Mouse (Mus musculus) adipocyte (in vitro differentiated cells): ENCODE results near the gene Slc18a2.

Source experiments
- DNase-seq: peaks from one replicate; pipeline ENCODE4 v3.0.0-alpha.2; 2016; ENCODE audit warnings: low spot score

The Slc18a2 gene

DNA sequence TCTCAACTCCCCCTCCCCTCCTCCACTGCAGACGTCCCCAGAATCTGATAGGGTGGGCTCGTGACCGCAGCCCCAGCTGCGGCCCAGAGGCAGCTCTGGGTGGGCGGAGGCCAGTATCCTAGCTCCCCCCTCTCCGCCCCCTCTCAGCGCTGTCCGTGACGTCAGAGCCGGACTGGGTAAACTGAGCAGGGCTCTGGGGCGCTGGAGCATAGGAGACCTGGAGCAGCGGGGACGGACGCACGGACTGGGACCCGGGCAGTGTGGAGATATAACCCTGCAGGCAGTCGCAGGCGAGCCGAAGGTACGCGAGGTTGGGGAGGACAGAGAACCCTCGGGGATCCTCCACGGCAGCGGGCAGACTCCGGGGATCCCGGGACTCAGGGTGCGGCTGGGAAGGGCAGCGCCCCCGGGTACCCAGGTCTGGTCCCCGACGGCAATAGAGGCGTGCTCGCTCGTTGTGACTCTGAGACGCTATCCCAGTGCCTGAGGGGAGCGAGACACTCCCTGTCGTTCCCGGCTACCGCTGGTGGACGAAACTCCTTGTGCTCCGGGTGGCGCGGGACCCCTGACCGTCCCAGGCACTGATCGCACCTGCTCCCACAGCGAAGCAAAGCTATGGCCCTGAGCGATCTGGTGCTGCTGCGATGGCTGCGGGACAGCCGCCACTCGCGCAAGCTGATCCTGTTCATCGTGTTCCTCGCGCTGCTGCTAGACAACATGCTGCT, at the start of gene Slc18a2:
TSS of gene Slc18a2 (plus strand) at position 179 of the 725 bp plus-strand sequence.
- DNase-seq = no peak

DNA sequence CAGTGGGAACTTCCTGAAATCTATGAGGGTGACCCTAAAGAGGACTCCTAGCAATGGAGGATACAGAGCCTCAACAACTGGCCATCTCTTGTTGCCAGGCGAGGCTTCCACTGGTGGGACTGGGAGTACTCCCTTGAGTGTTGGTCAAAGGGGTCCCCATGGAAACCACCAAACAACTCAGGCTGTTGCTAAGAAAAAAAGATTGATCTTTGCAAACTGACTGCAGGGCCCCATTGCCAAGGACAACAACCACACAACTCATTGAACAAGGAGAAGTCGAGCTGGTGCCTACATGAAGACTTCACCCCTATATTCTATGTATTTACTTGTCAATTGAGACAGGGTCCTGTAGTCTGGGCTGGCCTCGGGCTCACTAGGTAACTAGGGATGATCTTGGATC, 43.8 kb upstream of the Slc18a2 start:
- DNase-seq = no peak

DNA sequence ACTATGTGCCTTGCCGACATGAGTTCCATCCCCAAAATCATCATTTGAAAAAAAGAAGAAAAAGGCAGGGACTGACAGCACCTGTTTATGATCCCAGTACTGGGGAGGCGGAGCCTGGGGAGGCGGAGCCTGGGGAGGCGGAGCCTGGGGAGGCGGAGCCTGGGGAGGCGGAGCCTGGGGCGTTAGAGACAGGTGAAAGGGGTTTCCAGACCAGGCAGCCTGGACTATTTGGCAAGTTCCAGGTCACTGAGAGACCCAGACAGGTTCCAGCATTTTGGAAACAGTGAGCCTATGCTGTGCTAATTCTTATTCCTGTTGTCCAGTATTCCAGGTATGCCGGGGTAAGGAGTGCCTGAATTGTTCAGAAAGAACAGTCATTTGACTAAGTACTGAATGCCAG, 41.7 kb upstream of the Slc18a2 start, which contains the start of gene Kcnk18:
TSS of gene Kcnk18 (plus strand) at position 224 of the 400 bp plus-strand sequence.
- no peak for DNase-seq

DNA sequence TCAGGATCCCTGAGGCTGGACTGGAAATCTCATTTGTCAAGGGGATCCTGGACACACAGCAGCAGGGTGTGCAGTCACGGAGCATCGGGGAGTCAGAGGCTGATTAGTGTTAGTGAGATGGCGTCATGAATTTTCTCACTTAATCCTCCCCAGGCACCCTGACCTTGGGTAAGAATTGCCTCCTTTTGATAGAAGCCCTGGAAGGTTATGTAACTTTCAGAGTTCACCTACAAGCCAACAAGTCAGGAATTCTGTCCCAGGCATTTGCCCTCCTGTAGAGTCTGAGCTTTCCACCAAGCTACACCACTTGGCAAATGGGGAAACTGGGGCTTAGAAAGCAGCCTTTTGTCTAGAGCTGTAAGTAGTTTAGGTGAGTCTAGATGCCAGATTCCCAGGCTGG, 39.6 kb upstream of the Slc18a2 start:
- no peak for DNase-seq

DNA sequence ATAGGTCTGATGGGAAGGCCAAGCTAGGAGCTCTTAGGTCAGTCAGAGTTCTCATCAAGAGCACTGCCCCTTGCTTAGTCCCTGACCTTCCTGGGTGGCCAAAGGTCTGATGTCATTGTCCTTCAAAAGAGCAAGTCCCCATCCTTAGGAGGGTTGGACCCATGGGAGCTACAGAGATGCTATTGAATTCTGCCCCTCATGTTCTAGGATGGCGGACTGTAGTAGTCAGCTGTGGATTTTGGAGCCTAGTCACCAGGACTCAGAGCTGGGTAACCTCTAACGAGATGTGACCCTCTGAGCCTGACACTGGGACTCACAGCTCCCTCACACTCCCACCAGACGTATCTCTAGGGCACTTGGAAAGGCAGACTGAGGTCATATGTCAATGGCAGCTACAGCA, 32.3 kb upstream of the Slc18a2 start:
- no peak for DNase-seq

DNA sequence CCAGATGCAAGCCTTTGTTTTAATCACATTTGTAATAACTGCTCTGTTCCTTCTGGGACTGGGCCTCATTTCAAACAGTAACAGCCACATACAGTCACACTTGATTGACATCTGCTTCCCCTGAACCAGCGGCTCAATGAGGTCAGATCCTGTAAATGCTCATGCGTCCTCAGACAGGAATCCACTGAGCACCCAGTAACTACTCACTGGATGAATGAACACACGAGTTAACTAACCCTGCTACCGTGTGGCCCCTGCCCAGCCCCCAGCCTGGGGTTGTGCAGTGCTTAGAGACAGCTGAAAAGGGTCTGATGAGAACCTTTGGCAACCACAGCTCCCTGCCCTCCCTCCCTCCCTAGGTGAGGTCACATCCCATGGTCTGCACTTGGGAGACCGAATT, 27.9 kb upstream of the Slc18a2 start:
- DNase-seq = no peak

DNA sequence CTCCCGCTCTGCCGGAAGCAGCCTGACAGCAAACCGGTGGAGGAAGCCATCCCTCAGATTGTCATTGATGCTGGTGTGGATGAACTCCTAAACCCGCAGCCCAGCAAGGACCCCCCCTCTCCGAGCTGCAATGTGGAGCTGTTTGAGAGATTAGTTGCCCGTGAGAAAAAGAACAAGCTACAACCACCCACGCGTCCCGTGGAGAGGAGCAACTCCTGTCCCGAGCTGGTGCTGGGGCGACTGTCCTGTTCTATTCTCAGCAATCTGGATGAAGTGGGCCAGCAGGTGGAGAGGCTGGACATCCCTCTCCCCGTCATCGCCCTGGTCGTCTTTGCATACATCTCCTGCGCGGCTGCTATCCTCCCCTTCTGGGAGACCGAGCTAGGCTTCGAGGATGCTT, 25.7 kb upstream of the Slc18a2 start:
- DNase-seq = no peak

DNA sequence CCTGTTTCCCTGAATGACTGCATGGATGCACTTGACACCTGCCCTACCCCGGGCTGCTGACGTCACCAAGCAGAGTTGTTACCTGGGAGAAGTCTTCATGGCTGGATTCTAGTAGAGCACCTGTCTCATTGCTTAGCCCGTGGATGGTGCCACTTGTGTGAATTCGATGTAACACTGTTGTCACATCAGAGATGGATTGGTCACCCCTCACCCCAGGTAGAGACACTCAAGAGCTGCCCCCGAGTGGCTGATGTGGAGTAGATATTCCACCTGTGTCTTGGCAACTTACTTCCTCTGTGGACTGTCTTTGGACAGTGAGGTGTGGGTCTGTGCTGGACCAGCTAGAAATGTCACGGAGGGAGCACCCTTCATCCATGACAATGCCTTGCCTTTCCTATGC, 24.6 kb upstream of the Slc18a2 start:
- no peak for DNase-seq

DNA sequence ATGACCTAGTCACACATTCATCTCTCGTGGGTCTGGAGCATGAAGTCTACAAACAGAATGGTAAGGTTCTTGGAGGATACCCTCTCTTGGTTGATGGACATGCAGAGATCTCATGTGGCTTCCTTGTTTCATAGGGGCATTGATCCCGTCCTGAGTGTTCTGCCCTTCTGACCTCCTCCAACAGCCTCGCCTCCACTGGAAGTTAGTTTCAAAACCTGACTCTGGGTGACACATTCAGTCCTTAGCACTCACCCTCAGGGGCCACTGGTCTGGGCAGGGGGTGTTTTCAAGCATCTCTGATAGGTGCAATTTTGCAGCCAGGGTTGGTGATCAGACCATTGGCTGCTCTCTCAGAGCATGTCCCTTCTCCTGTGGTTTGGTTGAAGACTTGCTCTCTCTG, 22.1 kb upstream of the Slc18a2 start:
- DNase-seq = no peak

DNA sequence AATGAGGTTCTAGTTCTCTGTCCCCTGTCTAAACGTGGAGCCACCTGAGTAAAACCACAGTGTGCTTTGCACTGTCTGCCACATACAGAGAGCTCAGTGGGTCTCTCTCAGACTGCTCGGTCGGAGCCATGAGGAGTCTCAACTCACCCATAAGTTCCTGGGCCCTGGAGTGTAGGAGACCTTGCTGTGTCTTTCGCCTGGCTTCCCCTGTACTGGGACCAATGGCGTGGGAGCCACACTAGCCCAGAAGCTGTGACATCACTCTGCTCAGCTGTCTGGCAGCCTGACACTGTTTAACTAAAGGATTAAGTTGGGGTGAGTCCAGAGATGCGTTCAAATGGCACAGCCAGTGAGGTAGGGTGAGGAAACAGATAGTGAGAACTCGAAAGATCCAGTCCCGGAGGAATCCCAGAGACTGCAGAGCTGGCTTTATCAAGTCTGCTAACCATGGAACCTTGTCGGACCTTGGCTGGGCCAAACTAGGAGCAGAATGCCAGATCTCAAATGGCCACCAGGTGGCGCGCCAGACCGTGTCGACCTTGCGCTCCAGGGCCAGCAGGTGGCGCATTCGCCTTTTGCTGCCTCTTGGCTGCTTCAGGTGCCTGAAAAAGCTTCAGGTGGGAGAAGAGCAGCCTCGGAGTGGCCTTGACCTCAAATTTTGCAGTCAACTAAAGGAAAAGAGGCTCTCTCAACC, 21.4 kb upstream of the Slc18a2 start:
- DNase-seq = peak; percentile 86

DNA sequence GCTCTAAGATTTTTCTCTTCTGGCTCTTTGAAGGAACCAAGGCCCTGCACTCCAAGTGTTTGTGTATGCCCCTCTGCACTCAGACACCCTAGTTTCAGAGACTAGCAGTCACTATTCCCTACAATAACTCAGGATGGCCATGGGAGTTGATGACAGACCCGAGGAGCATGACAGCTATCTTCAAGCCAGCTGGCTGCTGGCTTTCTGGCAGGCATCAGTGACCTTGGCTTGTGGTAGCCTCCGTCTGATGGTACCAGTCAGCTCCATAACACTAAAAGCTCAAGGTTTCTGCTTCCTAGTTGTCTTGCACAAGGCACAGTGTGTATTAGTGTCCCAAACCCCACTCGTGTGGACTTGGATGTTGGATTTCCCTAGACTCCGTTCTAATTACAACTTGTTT, 18.7 kb upstream of the Slc18a2 start:
- DNase-seq = no peak

DNA sequence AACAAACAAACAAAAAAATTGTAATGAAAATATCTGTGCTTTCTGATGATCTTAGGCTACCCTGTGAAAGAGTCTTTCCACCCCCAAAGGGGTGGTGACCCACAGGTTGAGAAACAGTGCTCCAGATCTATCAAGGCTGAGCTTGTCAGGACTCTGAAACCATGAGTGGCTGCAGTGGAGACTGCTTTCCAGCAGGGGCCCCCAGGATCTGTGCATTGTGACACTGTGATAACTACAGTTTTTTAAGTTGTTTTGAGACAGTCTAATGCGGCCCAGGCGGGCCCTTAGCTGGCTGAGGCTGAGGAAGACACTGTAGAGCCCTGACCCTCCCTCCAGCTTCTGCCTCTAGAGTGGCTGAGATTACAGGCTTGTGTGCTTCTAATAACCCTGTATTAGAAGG, 17.6 kb upstream of the Slc18a2 start:
- no peak for DNase-seq

DNA sequence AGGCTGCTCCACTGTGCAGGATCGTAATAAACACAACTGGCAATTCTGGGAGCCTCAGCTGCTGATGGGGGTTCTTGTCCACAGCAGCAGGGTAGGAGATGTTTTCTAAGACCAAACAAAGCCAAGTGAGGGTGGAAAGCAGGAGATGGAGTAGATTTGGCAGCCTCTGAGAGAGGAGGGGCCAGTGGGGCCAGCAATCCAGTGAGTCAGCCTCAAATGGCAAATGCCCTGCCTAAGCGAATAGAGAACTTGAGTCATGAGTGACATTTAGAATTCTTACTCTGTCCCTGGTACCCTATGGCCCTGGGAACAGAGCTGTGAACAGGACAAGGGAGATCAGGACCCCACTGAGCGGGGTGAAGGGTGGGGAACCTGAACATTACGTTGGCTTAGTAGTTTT, 12.6 kb upstream of the Slc18a2 start:
- no peak for DNase-seq

DNA sequence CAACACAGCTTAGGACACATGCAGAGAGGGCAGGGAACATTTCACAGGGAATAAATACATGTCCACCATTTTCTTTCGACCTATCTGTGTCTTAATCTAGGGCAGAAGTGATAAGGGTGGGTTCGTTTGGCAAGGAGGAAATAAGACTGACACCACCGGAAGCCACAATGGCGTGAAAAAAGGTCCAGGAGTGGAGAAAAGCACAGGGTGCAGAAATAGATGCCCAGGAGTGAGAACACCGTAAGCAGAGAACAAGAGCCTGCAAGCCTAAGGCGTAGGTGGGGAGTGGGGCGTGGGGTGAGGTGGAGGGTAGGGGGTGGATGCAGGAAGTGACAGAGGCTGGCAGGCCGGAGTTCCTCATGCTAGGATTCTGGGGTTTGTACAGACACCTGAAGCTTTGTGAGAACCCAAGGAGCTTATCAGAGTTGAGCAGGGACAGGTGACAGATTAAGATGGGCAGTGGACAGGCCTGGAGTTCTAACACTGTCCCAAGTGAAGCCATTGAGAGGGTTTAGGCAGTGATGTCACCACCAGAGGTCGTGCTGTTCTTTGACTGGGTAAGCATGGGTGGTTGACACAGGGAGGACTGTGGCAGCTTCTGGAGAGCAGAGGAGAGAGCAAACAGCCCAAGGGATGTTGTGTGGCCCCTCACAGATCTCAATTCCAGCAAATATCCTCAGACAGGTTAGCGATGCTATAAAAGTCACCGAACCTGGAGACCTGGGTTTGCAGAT, 12.0 kb upstream of the Slc18a2 start:
- DNase-seq = no peak

DNA sequence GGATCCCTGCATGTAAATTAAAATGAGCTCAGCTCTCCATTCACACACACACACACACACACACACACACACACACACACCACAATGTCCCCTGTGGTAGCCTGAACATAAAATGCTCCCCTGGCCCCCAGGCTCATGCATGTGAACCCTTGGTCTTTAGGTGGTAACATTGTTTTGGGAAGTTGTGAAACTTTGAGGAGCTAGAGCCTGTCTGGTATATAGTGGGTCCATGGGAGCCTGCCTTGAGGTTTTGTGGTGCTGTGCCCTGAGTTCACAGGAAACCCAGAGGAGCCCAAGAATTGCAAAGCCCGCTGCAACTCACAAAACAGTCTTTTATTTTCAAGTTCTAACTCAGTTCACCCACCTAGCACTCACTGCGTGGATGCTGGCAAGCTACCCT, 8.0 kb upstream of the Slc18a2 start:
- DNase-seq = no peak

DNA sequence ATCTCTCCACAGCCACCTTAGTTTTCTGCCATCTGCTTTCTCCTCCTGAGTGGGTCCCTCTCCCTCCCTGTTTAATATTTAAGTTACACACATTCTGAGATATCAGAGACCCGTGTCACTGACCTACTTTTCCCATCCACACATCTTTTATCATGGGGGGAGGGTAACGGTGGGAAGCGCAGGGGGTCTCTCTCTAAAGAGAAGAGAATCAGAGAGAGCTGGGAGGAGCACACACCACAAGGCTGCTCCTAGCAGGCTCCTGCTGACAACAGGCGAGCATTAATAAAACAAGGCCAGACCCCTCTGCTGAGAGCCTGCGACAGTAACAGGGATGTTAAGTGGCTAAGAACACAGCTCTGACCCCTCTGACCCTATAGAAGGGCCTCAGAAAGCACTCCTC, 1.1 kb upstream of the Slc18a2 start:
- DNase-seq = no peak

DNA sequence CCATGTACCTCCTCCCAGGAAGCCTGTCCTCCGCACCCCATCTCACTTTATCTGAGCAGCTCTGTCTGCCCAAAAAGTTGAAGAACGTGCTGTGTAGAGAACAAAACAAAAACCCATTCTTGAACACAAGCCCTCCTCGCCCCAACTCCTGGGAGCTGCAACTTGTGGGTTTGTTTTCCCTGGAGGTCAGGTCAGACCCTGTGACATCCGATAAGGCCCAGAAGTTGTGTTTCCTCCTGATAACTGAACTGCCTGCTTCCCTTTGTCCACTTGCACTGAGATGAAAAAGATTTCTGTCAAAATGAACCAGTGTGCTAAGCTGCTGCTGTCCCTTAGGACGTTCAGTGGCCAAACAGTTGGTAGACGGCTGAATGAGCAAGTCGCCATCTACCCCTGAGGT, 908 bp downstream of the Slc18a2 start:
- no peak for DNase-seq

DNA sequence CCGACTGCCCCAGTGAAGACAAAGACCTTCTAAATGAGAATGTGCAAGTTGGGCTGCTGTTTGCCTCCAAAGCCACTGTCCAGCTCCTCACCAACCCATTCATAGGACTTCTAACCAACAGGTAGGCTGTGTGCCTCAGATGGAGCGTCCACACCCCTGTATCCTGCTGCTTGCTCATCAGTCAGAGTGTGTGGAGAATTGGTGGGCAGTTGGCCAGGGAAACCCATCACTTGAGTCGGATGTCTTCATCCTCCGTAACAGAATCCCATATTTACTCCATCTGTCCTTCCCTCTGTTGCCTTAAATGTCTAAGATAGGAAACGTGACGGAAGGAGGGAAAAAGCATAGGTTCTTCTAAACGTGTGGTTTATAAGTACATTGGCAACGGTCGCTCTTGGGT, 2.5 kb downstream of the Slc18a2 start:
- no peak for DNase-seq

DNA sequence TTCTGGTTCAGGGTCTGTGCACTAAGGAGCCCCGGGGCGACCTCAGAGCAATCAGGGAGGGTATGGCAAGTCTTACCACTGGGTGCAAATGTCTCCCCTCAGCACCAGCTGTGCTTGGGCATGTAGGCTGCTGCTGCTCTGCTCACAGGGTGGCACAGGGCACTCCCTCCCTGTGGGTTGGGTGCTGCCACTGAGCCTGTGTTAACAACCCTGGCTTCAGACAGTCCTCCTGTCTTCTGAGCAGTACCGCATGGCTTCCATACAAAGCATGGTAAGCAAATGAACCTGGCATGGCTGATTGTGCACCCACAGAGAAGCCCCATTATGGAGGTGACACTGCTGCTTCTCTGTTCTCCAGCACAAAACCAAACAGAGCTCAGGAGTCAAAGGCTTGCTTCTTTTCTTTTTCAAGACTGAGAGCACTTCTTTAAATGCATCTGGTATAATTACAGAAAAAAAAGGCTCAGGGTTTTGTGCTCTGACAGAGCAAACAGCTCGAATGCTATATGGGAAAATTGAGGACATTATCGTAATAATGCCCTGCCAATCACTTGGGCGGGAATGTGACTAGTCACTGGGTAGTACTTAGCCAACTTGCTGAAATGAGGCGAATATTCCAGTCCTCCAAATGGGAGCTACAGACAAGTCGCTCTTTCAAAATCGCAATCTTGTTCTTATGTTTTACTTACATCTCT, 4.3 kb downstream of the Slc18a2 start:
- no peak for DNase-seq

DNA sequence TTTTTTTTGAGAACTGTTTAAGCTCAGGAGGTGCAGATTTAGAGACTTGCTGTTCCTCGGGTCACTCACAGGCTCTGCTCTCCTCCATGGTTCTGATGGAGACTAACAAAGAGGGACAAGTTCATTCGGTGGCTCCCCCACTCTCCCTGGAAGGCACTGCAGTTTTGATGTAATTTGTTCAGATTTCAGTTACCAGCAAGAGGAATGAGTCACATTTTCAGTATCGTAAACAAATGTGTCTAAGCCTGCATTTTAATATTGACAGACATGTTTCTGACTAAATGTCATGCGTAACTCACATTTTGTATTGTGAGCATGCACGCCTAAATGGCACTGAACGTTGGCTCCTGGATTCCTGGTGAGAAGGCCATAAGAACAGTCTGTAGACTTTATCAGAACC, 5.2 kb downstream of the Slc18a2 start:
- DNase-seq = no peak

DNA sequence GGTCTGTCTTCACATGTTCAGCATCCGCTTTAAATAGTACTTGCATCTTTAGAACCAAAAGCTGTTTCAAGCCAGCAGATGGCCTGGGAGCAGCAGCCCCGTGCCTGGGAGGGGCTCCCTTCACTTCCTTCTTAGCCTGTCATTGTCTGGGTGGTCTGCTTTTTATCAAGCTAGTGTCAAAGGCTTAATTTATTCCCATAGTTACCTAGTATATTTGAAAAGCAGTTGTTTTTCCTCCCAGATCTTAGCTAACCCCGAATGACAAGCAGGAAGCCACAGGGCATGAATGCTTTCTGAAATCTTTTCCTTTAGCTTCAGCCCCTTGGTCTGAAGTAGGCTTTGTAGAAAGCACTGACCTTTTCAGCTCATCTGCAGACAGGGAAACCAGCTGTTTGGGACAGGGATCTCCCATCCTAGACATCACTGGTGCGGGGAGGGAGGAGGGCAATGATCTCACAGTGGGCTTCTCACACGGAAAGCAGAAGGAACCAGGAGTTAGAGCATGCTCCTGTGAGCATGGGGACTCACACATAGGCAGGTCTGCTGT, 6.8 kb downstream of the Slc18a2 start:
- no peak for DNase-seq

DNA sequence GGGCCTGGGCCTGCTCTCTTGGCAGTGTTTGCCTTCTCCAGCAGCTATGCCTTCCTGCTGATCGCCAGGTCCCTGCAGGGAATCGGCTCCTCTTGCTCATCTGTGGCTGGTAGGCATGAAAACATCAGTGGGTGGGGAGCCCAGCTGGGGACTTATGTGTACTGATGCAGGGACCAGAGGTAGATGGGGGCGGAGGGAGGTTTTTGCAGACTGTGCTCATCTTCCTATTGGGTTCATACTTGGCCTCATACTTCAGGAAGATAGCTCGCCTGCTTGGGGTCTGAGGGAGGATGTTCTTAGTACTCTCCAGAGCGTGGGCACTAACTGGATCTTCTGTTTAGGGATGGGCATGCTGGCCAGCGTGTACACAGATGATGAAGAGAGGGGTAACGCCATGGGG, 12.5 kb downstream of the Slc18a2 start:
- DNase-seq = no peak
